Mouse (Mus musculus) lung, adult 2 months (tissue): Measurements from ENCODE around the gene Slc39a8.

Experiments used
- CTCF ChIP-seq: fragments of 200-500 bp; IDR thresholded peaks from 2 replicates; pipeline ENCODE4 v1.5.1; 2011; ENCODE audit warnings: mild to moderate bottlenecking, low read length, control low read depth; ENCODE audit not compliant: insufficient read depth
- POLR2A ChIP-seq: fragments of 200-500 bp; IDR thresholded peaks from 2 replicates; pipeline ENCODE4 v1.6.1; 2011; ENCODE audit warnings: low read depth, mild to moderate bottlenecking, control low read depth, low read length, borderline replicate concordance; ENCODE audit errors: extremely low read depth

DNA sequence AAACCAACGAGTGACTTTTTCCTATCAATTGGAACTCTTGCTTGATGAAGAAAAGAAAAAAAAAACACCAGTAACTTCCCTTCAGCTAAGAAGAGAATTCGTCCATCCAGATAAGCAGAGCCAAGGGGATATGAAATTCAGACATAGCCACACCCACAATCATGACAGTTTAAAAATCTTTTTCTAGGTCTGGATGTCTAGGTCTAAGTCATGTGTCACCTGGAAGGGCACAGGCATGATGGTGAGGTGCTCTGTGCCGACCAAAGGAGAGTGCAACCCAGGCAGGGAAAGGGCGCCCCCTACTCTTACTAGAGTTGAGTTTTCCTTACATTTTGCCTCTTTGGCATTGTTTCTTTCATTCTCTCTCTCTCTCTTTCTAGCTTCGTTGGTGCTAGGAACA lies 18.1 kb downstream of the Slc39a8 start:
- TF ChIP-seq CTCF (no peak), POLR2A (no peak)
